Mouse (Mus musculus) hindbrain, embryonic 12.5 days (tissue): Measurements from ENCODE around the gene S100a5. TPM values are rescaled to one million over a fixed set of nuclear protein-coding genes. Genes with fewer than 3 reads are reported as not detected.

Experiments
- polyA plus RNA-seq: library from polyadenylated mRNA; unstranded; fragments of >200 nt; fragmentation: Nextera tagmentation; extraction: Ambion mirVana; gene quantifications from 2 replicates; pipeline ENCODE4 v1.2.1, GENCODE M21; 2016

S100a5 gene
- polyA plus RNA-seq, 1 experiment from 2014 or later, result not detected

Other genes with a start within 250 kb of the S100a5 start
- gene Slc27a3, start 218.6 kb upstream of the S100a5 start, polyA plus RNA-seq, result 32.9 and 35.3 TPM in 2 replicates
- 40.5 and 44.3 TPM in 2 replicates for gene Ints3, start 174.9 kb upstream of the S100a5 start, polyA plus RNA-seq
- 3.8 and 4.1 TPM in 2 replicates for gene Npr1, start 142.7 kb upstream of the S100a5 start, polyA plus RNA-seq
- gene Ilf2, start 132.4 kb upstream of the S100a5 start, polyA plus RNA-seq, result 292 and 310 TPM in 2 replicates
- 80.6 and 89.5 TPM in 2 replicates for gene Snapin, start 117.5 kb upstream of the S100a5 start, polyA plus RNA-seq
- gene Chtop, start 99.0 kb upstream of the S100a5 start, polyA plus RNA-seq, result 203 and 218 TPM in 2 replicates
- gene S100a1, start 94.1 kb upstream of the S100a5 start, polyA plus RNA-seq, result 5.8 and 13.4 TPM in 2 replicates
- gene S100a13, start 94.1 kb upstream of the S100a5 start, polyA plus RNA-seq, result 15.3 and 16.4 TPM in 2 replicates
- gene S100a14, start 81.7 kb upstream of the S100a5 start, polyA plus RNA-seq, result 0.66 TPM in 1 of 2 replicates, not detected in the other
- 40.0 and 45.8 TPM in 2 replicates for gene S100a16, start 71.3 kb upstream of the S100a5 start, polyA plus RNA-seq
- 0.59 and 0.63 TPM in 2 replicates for gene S100a3, start 47.9 kb upstream of the S100a5 start, polyA plus RNA-seq
- gene S100a2, start 18.3 kb upstream of the S100a5 start, polyA plus RNA-seq, result not detected in 2 replicates
- not detected in 2 replicates for gene Gm42674, start 6.6 kb upstream of the S100a5 start, polyA plus RNA-seq
- gene S100a4, start 4.8 kb upstream of the S100a5 start, polyA plus RNA-seq, result 1.2 and 1.3 TPM in 2 replicates
- gene S100a6, start 4.4 kb downstream of the S100a5 start, polyA plus RNA-seq, result 28.5 and 30.3 TPM in 2 replicates
- not detected in 2 replicates for gene S100a7a, start 45.5 kb downstream of the S100a5 start, polyA plus RNA-seq
- gene S100a8, start 60.5 kb downstream of the S100a5 start, polyA plus RNA-seq, result 8.2 and 19.4 TPM in 2 replicates
- 7.9 and 10.2 TPM in 2 replicates for gene S100a9, start 87.2 kb downstream of the S100a5 start, polyA plus RNA-seq
- gene Pglyrp4, start 118.4 kb downstream of the S100a5 start, polyA plus RNA-seq, result not detected in 2 replicates
- not detected in 2 replicates for gene Gm5849, start 169.4 kb downstream of the S100a5 start, polyA plus RNA-seq